Mouse (Mus musculus) heart, postnatal 0 days (tissue): ENCODE measurements around the gene Mettl6. TPM values are rescaled to one million over a fixed set of nuclear protein-coding genes. Genes with fewer than 3 reads are reported as not detected.
"Not testable (repeated sequence)": the region's sequence is repeated elsewhere in the genome, so short reads cannot be mapped to it uniquely, and the experiment has no call there.

Source experiments
- ATAC-seq: fragments of 200-750 bp; cut with Nextera tagmentation; 2 replicates; pipeline ENCODE4 v1.8.0; 2017; ENCODE audit warnings: low read depth, moderate number of reproducible peaks, moderate library complexity; ENCODE audit not compliant: insufficient read depth
- DNase-seq: peaks from one replicate; pipeline ENCODE4 v3.0.0-alpha.2; 2016; ENCODE audit warnings: low spot score
- H3K27ac ChIP-seq: fragments of 300-500 bp; sonication (generic); 2 replicates; pipeline ENCODE4 v1.5.1; 2014; ENCODE audit warnings: low read depth, mild to moderate bottlenecking
- H3K27me3 ChIP-seq: fragments of 300-500 bp; sonication (generic); 2 replicates; pipeline ENCODE4 v1.6.1; 2014; ENCODE audit warnings: low read length, mixed read lengths; ENCODE audit not compliant: control insufficient read depth, insufficient read depth
- H3K36me3 ChIP-seq: fragments of 300-500 bp; sonication (generic); replicated peaks from 2 replicates; pipeline ENCODE4 v1.6.1; 2014; ENCODE audit warnings: low read length, mixed read lengths; ENCODE audit not compliant: control insufficient read depth, insufficient read depth
- H3K4me1 ChIP-seq: fragments of 300-500 bp; sonication (generic); 2 replicates; pipeline ENCODE4 v1.6.1; 2014; ENCODE audit warnings: antibody characterized with exemption; ENCODE audit not compliant: control insufficient read depth, insufficient read depth
- H3K4me2 ChIP-seq: fragments of 300-500 bp; sonication (generic); 2 replicates; pipeline ENCODE4 v1.6.1; 2014; ENCODE audit warnings: low read depth, mild to moderate bottlenecking, low read length, moderate library complexity
- H3K4me3 ChIP-seq: fragments of 300-500 bp; sonication (generic); 2 replicates; pipeline ENCODE4 v1.5.1; 2014; ENCODE audit warnings: low read depth, low read length
- H3K9ac ChIP-seq: fragments of 300-500 bp; sonication (generic); replicated peaks from 2 replicates; pipeline ENCODE4 v1.6.1; 2014; ENCODE audit warnings: low read depth, low read length, mixed read lengths
- H3K9me3 ChIP-seq: fragments of 300-500 bp; sonication (generic); replicated peaks from 2 replicates; pipeline ENCODE4 v1.6.1; 2016; ENCODE audit warnings: low read length; ENCODE audit not compliant: control insufficient read depth
- CTCF ChIP-seq: IDR thresholded peaks from 2 replicates; pipeline ENCODE4 v1.5.1; 2016; ENCODE audit warnings: antibody characterized with exemption, control low read depth, low read depth
- EP300 ChIP-seq: IDR thresholded peaks from 2 replicates; pipeline ENCODE4 v1.6.1; 2016; ENCODE audit warnings: antibody characterized with exemption, low read depth
- WGBS: fragments of 180-500 bp; shearing (Covaris S2); extraction: QIAGEN DNeasy Blood & Tissue Kit; methylation state at CpG from one replicate; pipeline ENCODE4 v1.1.7; 2014; 5-methylcytosine and 5-hydroxymethylcytosine counted together
- polyA plus RNA-seq: library from polyadenylated mRNA; unstranded; fragments of >200 nt; fragmentation: Nextera tagmentation; extraction: Ambion mirVana; gene quantifications from 2 replicates; pipeline ENCODE4 v1.2.1, GENCODE M21; 2015
- total RNA-seq: library from RNA; depleted of rRNA; stranded (reverse); fragments of >200 nt; gene quantifications from 2 replicates; pipeline ENCODE4 v1.2.3, GENCODE M21; 2014; ENCODE audit warnings: low replicate concordance

The Mettl6 gene
- total and polyA plus RNA-seq, 2 experiments from 2014 or later = 21.7 to 26.6 TPM

DNA sequence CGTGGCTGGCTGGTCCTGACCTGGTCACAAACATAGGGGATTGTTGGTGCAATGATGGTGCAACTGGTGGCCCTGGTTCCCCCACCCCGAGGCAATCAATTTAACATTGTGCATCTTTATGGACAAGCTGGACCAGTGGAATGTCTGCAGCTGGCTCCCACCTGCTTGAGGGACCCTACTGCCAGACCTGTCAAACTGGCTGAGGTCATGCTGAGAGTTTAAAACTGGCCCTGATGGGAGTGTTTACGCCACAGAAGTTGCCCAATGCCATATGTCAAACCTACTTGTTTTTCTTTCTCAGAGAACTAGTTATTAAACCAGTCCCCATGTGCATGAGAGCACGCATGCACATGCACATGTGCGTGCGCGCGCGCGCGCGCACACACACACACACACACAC lies 36.8 kb downstream of the Mettl6 start:
- Histone ChIP-seq H3K27me3 (no peaks in the 10 kb centered on the region), H3K4me1 (no peaks in the 10 kb centered on the region), H3K36me3 (no peaks in the 10 kb centered on the region), H3K9me3 (no peaks in the 10 kb centered on the region), H3K27ac (no peak overlapping the region), H3K4me2 (no peak overlapping the region), H3K9ac (no peak overlapping the region), H3K4me3 (no peak overlapping the region)
- ATAC-seq (no peak), DNase-seq (no peak)
- TF ChIP-seq CTCF (no peak), EP300 (no peak)
- 87% methylated on average over 12 of the region's 12 CpGs for WGBS

DNA sequence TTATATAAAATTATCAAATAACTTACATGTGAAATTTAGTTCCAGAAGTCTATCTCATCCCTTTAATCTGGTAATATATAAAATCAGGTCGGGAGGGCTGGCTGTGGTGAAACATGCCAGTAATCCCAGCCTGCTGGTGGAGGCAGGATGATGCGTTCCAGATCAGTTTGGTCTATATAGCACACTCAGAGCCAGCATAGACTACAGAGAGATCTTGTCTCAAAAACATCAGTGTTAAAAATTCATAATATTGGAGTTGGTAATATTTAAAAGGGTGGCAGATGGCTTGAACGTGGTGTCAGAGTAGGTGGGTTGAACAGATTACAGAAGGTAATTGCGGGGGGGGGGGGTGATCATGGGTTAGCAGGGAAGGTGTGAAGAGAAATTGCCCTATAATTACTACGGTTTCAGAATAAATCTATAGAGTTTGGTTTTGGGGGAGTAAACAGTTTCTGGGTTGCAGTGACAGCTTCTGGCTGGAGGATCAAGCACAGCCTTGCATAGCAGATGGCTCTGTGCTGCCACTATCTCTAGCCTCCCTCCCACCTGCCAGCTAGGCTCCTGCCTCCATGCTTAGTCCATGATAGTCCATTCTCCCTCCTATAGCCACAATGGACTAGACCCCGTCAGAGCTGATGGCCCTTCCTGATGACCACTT lies 38.6 kb downstream of the Mettl6 start:
- Histone ChIP-seq H3K4me1 (no peaks in the 10 kb centered on the region), H3K27ac (no peak overlapping the region), H3K9me3 (no peaks in the 10 kb centered on the region), H3K36me3 (no peaks in the 10 kb centered on the region), H3K4me3 (no peak overlapping the region), H3K9ac (no peak overlapping the region), H3K27me3 (no peaks in the 10 kb centered on the region), H3K4me2 (no peak overlapping the region)
- ATAC-seq = no peak
- WGBS = 76% methylated on average over 6 of the region's 6 CpGs
- TF ChIP-seq EP300 = no peak
- TF ChIP-seq CTCF = no peak
- no peak for DNase-seq

DNA sequence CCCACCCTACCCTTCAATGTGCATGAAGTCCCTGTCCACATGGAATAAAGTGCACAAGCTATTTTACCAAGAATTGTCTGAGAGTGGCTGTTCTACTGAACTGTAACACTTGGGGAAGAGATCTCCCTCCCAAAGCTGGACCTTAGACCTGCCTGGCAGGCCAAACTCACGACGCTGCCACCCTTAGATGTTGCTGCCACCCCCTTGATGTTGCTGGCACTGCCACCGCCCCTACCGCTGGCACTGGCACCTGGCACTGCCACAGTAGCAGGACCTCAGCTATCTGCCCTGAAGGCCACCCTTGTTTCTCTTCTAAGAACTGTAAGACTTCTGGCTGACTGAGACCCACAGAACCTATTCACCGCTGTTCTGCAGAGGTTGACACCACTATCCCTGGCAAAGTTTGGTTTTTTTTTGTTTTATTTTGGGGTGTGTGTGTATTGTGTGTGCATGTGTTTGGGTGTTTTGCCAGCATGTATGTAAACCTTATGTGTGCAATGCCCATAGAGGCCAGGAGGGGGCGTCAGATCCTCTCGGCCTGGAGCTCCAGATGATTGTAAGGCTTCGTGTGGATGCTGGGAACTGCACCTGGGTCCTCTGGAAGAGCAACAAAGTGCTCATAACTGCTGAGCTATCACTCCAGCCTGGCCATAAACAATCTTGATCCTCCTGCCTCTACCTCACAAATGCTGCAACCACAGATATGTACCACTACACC lies 39.8 kb downstream of the Mettl6 start:
- no peak overlapping the region for H3K4me3 ChIP-seq

DNA sequence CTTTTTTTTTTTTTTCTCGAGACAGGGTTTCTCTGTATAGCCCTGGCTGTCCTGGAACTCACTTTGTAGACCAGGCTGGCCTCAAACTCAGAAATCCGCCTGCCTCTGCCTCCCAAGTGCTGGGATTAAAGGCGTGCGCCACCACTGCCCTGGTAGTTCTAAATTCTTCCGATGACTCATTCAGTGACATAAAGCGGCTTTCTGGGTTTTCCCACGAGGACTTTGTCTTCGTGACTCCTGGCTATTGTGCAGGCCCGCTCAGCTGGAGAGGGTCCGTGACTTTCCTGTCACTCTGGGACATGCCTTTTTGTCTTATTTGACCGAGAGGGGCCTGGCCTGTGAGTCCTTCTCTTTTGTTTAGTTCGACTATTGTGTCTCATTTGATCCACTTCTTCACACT lies 40.9 kb downstream of the Mettl6 start:
- H3K4me1 ChIP-seq, H3K27me3 ChIP-seq, H3K4me3 ChIP-seq, DNase-seq, H3K9ac ChIP-seq, H3K36me3 ChIP-seq, H3K9me3 ChIP-seq, H3K27ac ChIP-seq, H3K4me2 ChIP-seq, ATAC-seq: not testable (repeated sequence)
- 77% methylated on average over 12 of the region's 12 CpGs for whole genome bisulfite sequencing

More for the DNA sequence above, 39.8 kb downstream of the Mettl6 start:
- DNase-seq (no peak), ATAC-seq (no peak)
- Histone ChIP-seq H3K4me2 (no peak overlapping the region), H3K9ac (no peak overlapping the region), H3K4me1 (no peaks in the 10 kb centered on the region), H3K27ac (no peak overlapping the region), H3K36me3 (no peaks in the 10 kb centered on the region), H3K9me3 (no peaks in the 10 kb centered on the region), H3K27me3 (no peaks in the 10 kb centered on the region)
- 86% methylated on average over 8 of the region's 8 CpGs for WGBS
- TF ChIP-seq EP300 (no peak), CTCF (no peak)

DNA sequence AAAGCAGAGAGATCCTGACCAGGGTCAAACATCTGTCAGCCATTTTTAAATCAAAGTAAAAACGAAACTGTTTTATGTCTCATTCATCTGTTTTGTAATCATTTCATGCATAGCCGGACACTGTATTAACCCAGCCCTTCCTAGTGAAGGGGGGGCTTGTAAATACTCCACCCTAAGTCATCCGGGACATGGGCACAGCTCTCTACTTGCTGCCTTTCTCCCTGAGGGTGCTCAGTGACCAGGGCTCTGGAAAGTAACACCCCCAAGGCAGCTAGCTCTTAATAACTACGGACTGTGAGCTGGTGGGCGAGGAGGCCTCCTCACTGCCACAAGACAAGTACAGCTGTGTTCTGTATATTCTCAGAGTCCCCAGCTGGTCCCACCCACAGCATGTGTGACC lies 45.8 kb downstream of the Mettl6 start:
- H3K36me3 ChIP-seq = no peaks in the 10 kb centered on the region
- H3K4me2 ChIP-seq = no peak overlapping the region
- H3K4me1 ChIP-seq = no peaks in the 10 kb centered on the region
- no peak for ATAC-seq
- no peaks in the 10 kb centered on the region for H3K27me3 ChIP-seq
- H3K9ac ChIP-seq = no peak overlapping the region
- no peak overlapping the region for H3K4me3 ChIP-seq
- no peak for TF ChIP-seq CTCF
- no peak for TF ChIP-seq EP300
- no peak for DNase-seq
- WGBS = 68% methylated on average over 5 of the region's 5 CpGs
- 0 out of 2 replicates have a peak overlapping the region, but pooled peaks have one; percentile 11 for H3K27ac ChIP-seq
- no peaks in the 10 kb centered on the region for H3K9me3 ChIP-seq
